Mouse (Mus musculus): ENCODE data around the gene Naa80. TPM values are rescaled to one million over a fixed set of nuclear protein-coding genes. Genes with fewer than 3 reads are reported as not detected.

Naa80 gene
- polyA plus RNA-seq, 1 experiment from 2014 or later: 14.5 TPM

GRCm38 (mm10) chr9:107543299-107543698 lies 35.4 kb upstream of the Naa80 start:
- ATAC-seq: no peak
- Histone ChIP-seq H3K4me1 (peaks cover 48% of the 10 kb centered on the region), H3K9ac (no peak overlapping the region), H3K9me3 (replicated peaks) (no peaks in the 10 kb centered on the region), H3K27me3 (peaks cover 7% of the 10 kb centered on the region; the same call in 1 of the 2 replicates), H3K4me2 (peak overlapping the region; percentile 92), H3K27ac (no peak overlapping the region), H3K36me3 (ENCODE audit: poor library complexity, severe bottlenecking) (peaks cover 42% of the 10 kb centered on the region), H3K4me3 (no peak overlapping the region)
- WGBS: 89% methylated on average over 11 of the region's 11 CpGs

- peaks cover 48% of the 10 kb centered on the region for H3K4me1 ChIP-seq
- 95% methylated on average over 17 of the region's 17 CpGs for WGBS
- ATAC-seq: no peak
- H3K4me2 ChIP-seq: no peak overlapping the region
- H3K27me3 ChIP-seq: peaks cover 15% of the 10 kb centered on the region
- H3K9me3 ChIP-seq (replicated peaks): no peaks in the 10 kb centered on the region
- no peak overlapping the region for H3K9ac ChIP-seq
- no peak overlapping the region for H3K27ac ChIP-seq
- no peak overlapping the region for H3K4me3 ChIP-seq
- H3K36me3 ChIP-seq (ENCODE audit: poor library complexity, severe bottlenecking): peaks cover 33% of the 10 kb centered on the region
Measured at GRCm38 (mm10) chr9:107544196-107544700, 34.4 kb upstream of the Naa80 start.

- H3K4me2 ChIP-seq: no peak overlapping the region
- peaks cover 48% of the 10 kb centered on the region for H3K4me1 ChIP-seq
- no peaks in the 10 kb centered on the region for H3K9me3 ChIP-seq (replicated peaks)
- H3K9ac ChIP-seq: no peak overlapping the region
- H3K36me3 ChIP-seq (ENCODE audit: poor library complexity, severe bottlenecking): peaks cover 28% of the 10 kb centered on the region
- no peak overlapping the region for H3K27ac ChIP-seq
- no peak overlapping the region for H3K4me3 ChIP-seq
- H3K27me3 ChIP-seq: peaks cover 20% of the 10 kb centered on the region
- 94% methylated on average over 12 of the region's 12 CpGs for WGBS
- no peak for ATAC-seq
Measured at GRCm38 (mm10) chr9:107544729-107545128, 34.0 kb upstream of the Naa80 start.

- 86% methylated on average over 10 of the region's 10 CpGs for WGBS
- Histone ChIP-seq H3K9me3 (replicated peaks) (no peaks in the 10 kb centered on the region), H3K27ac (no peak overlapping the region), H3K36me3 (ENCODE audit: poor library complexity, severe bottlenecking) (peaks cover 23% of the 10 kb centered on the region), H3K9ac (no peak overlapping the region), H3K4me2 (no peak overlapping the region), H3K27me3 (peaks cover 25% of the 10 kb centered on the region), H3K4me3 (no peak overlapping the region), H3K4me1 (peaks cover 48% of the 10 kb centered on the region)
- ATAC-seq: no peak
Measured at GRCm38 (mm10) chr9:107545199-107545598, 33.5 kb upstream of the Naa80 start.

GRCm38 (mm10) chr9:107545602-107546001 lies 33.1 kb upstream of the Naa80 start:
- Histone ChIP-seq H3K4me1 (peaks cover 47% of the 10 kb centered on the region), H3K4me3 (no peak overlapping the region), H3K9ac (no peak overlapping the region), H3K9me3 (replicated peaks) (no peaks in the 10 kb centered on the region), H3K4me2 (no peak overlapping the region), H3K27me3 (peaks cover 29% of the 10 kb centered on the region), H3K27ac (no peak overlapping the region), H3K36me3 (ENCODE audit: poor library complexity, severe bottlenecking) (peaks cover 21% of the 10 kb centered on the region)
- WGBS: 5% methylated on average over 3 of the region's 3 CpGs
- no peak for ATAC-seq

GRCm38 (mm10) chr9:107547026-107547425 lies 31.7 kb upstream of the Naa80 start, which contains the start of gene Zmynd10:
Zmynd10 (plus strand) TSS chr9:107547298.
- no peaks in the 10 kb centered on the region for H3K9me3 ChIP-seq (replicated peaks)
- H3K4me2 ChIP-seq: peak within 1 kb of the TSS; percentile 55
- H3K36me3 ChIP-seq (ENCODE audit: poor library complexity, severe bottlenecking): peaks cover 21% of the 10 kb centered on the region
- H3K9ac ChIP-seq: peak within 1 kb of the TSS; percentile 28
- peak within 1 kb of the TSS; percentile 8 for H3K4me3 ChIP-seq
- peaks cover 43% of the 10 kb centered on the region for H3K27me3 ChIP-seq
- peak; percentile 70 for ATAC-seq
- peaks cover 52% of the 10 kb centered on the region for H3K4me1 ChIP-seq
- 2% methylated on average over 20 of the region's 20 CpGs for WGBS
- H3K27ac ChIP-seq: peak within 1 kb of the TSS; percentile 68

GRCm38 (mm10) chr9:107547957-107548356 lies 30.7 kb upstream of the Naa80 start:
- H3K4me3 ChIP-seq: no peak overlapping the region
- H3K9me3 ChIP-seq (replicated peaks): no peaks in the 10 kb centered on the region
- no peak overlapping the region for H3K4me2 ChIP-seq
- H3K36me3 ChIP-seq (ENCODE audit: poor library complexity, severe bottlenecking): peaks cover 21% of the 10 kb centered on the region
- H3K9ac ChIP-seq: no peak overlapping the region
- peaks cover 52% of the 10 kb centered on the region for H3K27me3 ChIP-seq
- peaks cover 53% of the 10 kb centered on the region for H3K4me1 ChIP-seq
- no peak overlapping the region for H3K27ac ChIP-seq
- no peak for ATAC-seq
- WGBS: 80% methylated on average over 5 of the region's 5 CpGs

- no peak overlapping the region for H3K4me3 ChIP-seq
- no peak overlapping the region for H3K9ac ChIP-seq
- no peak for ATAC-seq
- peaks cover 16% of the 10 kb centered on the region for H3K36me3 ChIP-seq (ENCODE audit: poor library complexity, severe bottlenecking)
- peaks cover 57% of the 10 kb centered on the region for H3K4me1 ChIP-seq
- H3K27me3 ChIP-seq: peaks cover 54% of the 10 kb centered on the region
- H3K27ac ChIP-seq: no peak overlapping the region
- no peaks in the 10 kb centered on the region for H3K9me3 ChIP-seq (replicated peaks)
- 94% methylated on average over 10 of the region's 10 CpGs for WGBS
- H3K4me2 ChIP-seq: no peak overlapping the region
Measured at GRCm38 (mm10) chr9:107548820-107549219, 29.9 kb upstream of the Naa80 start.

GRCm38 (mm10) chr9:107549297-107550074 lies 29.2 kb upstream of the Naa80 start:
- no peak overlapping the region for H3K4me3 ChIP-seq
- H3K36me3 ChIP-seq (ENCODE audit: poor library complexity, severe bottlenecking): peaks cover 9% of the 10 kb centered on the region
- no peak overlapping the region for H3K4me2 ChIP-seq
- peaks cover 54% of the 10 kb centered on the region for H3K27me3 ChIP-seq
- 85% methylated on average over 20 of the region's 20 CpGs for WGBS
- ATAC-seq: no peak
- H3K4me1 ChIP-seq: peaks cover 59% of the 10 kb centered on the region
- H3K9ac ChIP-seq: no peak overlapping the region
- H3K9me3 ChIP-seq (replicated peaks): no peaks in the 10 kb centered on the region
- H3K27ac ChIP-seq: no peak overlapping the region

GRCm38 (mm10) chr9:107550491-107551116 lies 28.1 kb upstream of the Naa80 start:
- Histone ChIP-seq H3K9me3 (replicated peaks) (no peaks in the 10 kb centered on the region), H3K4me3 (no peak overlapping the region), H3K27ac (no peak overlapping the region), H3K36me3 (ENCODE audit: poor library complexity, severe bottlenecking) (no peaks in the 10 kb centered on the region), H3K9ac (peak overlapping the region; percentile 65; the same call in 1 of the 2 replicates), H3K27me3 (peaks cover 54% of the 10 kb centered on the region), H3K4me2 (peak overlapping the region; percentile 74), H3K4me1 (peaks cover 64% of the 10 kb centered on the region)
- WGBS: 27% methylated on average over 23 of the region's 23 CpGs
- ATAC-seq: no peak

GRCm38 (mm10) chr9:107551117-107551889 lies 27.4 kb upstream of the Naa80 start, which contains the start of gene Rassf1:
Rassf1 (plus strand) TSS chr9:107551555.
- H3K9me3 ChIP-seq (replicated peaks): no peaks in the 10 kb centered on the region
- peaks cover 64% of the 10 kb centered on the region for H3K4me1 ChIP-seq
- H3K4me2 ChIP-seq: peak within 1 kb of the TSS; percentile 74
- WGBS: under 1% methylated on average over 63 of the region's 63 CpGs
- H3K27me3 ChIP-seq: peaks cover 54% of the 10 kb centered on the region
- H3K9ac ChIP-seq: peak within 1 kb of the TSS; percentile 65
- peak; percentile 4; the same call in 1 of the 2 replicates for ATAC-seq
- peak within 1 kb of the TSS; percentile 40 for H3K4me3 ChIP-seq
- H3K36me3 ChIP-seq (ENCODE audit: poor library complexity, severe bottlenecking): no peaks in the 10 kb centered on the region
- H3K27ac ChIP-seq: no peak within 1 kb of the TSS
